In genomic region chr10:39171134-39171533, GRCm38 (mm10) we compare ENCODE assay signal across 7 mouse cellular contexts. TPM values are rescaled to one million over a fixed set of nuclear protein-coding genes. Genes with fewer than 3 reads are reported as not detected.
DNase-seq lines count a peak whose midpoint lies in the region; ATAC-seq and TF ChIP-seq lines count a peak whose summit lies in the region.

No protein-coding gene starts in this region.

- no peak; the same call in 1 of the 2 replicates for TF ChIP-seq POLR2A in small intestine, adult 2 months (IDR thresholded peaks at IDR 0.05; ENCODE audit: low read depth, low read length)

- H3K9me3 ChIP-seq in embryonic facial prominence, embryonic 10.5 days: no peaks in the 10 kb centered on the region
- H3K9me3 ChIP-seq in intestine, postnatal 0 days (ENCODE audit: control insufficient read depth): no peaks in the 10 kb centered on the region
- H3K9me3 ChIP-seq in midbrain, embryonic 12.5 days: no peaks in the 10 kb centered on the region

- peaks cover 59% of the 10 kb centered on the region for H3K4me1 ChIP-seq in embryonic facial prominence, embryonic 10.5 days
- H3K4me1 ChIP-seq in intestine, postnatal 0 days (replicated peaks; ENCODE audit: control insufficient read depth, insufficient read depth, low read length): no peaks in the 10 kb centered on the region
- H3K4me1 ChIP-seq in midbrain, embryonic 12.5 days: peaks cover 20% of the 10 kb centered on the region
- peaks cover 6% of the 10 kb centered on the region; the same call in 1 of the 2 replicates for H3K4me1 ChIP-seq in small intestine, adult 2 months (ENCODE audit: control insufficient read depth, insufficient read depth, insufficient read length, low read length)

- peak overlapping the region; percentile 83 for H3K27ac ChIP-seq in embryonic facial prominence, embryonic 10.5 days (replicated peaks)
- H3K27ac ChIP-seq in intestine, postnatal 0 days (ENCODE audit: low read depth, low read length): peak overlapping the region; percentile 64
- H3K27ac ChIP-seq in midbrain, embryonic 12.5 days (replicated peaks): peak overlapping the region; percentile 94
- peak overlapping the region; percentile 64 for H3K27ac ChIP-seq in small intestine, adult 2 months (ENCODE audit: insufficient read depth, low read depth, low read length)

- H3K9ac ChIP-seq in intestine, postnatal 0 days (ENCODE audit: low read depth, low read length): no peak overlapping the region
- H3K9ac ChIP-seq in midbrain, embryonic 12.5 days (replicated peaks): peak overlapping the region; percentile 52

- H3K27me3 ChIP-seq in embryonic facial prominence, embryonic 10.5 days (replicated peaks; ENCODE audit: low read depth, poor library complexity, severe bottlenecking): peaks cover 4% of the 10 kb centered on the region
- H3K27me3 ChIP-seq in intestine, postnatal 0 days (replicated peaks; ENCODE audit: control insufficient read depth, insufficient read depth, low read length): no peaks in the 10 kb centered on the region
- H3K27me3 ChIP-seq in midbrain, embryonic 12.5 days: peaks cover 27% of the 10 kb centered on the region
- no peaks in the 10 kb centered on the region for H3K27me3 ChIP-seq in small intestine, adult 2 months (ENCODE audit: control insufficient read depth, insufficient read depth, low read length)

- TF ChIP-seq CTCF in intestine, postnatal 0 days (IDR thresholded peaks at IDR 0.05; ENCODE audit: low read depth): peak; percentile 98
- peak; percentile 97 for TF ChIP-seq CTCF in small intestine, adult 2 months (IDR thresholded peaks at IDR 0.05; ENCODE audit: extremely low read depth, insufficient read length, insufficient replicate concordance, low read depth, low read length)

- intact Hi-C loops in left cerebral cortex, postnatal 4 days (cut with DNase I): loop anchor here (2.0 to 10.0 kb wide), 4 partner anchors 61 to 561 kb away; partner anchors contain the start of gene Rev3l

- peak; percentile 93 for DNase-seq in adrenal gland, postnatal 10 days
- DNase-seq in embryonic facial prominence, embryonic 10.5 days (ENCODE audit: low spot score): peak; percentile 92
- peak; percentile 49 for DNase-seq in gonadal fat pad, adult 2 months (ENCODE audit: low read depth)
- DNase-seq in left cerebral cortex, postnatal 4 days: peak; percentile 95

- H3K4me3 ChIP-seq in embryonic facial prominence, embryonic 10.5 days: peak overlapping the region; percentile 56
- H3K4me3 ChIP-seq in intestine, postnatal 0 days (ENCODE audit: low read depth, low read length): peak overlapping the region; percentile 50
- peak overlapping the region; percentile 42 for H3K4me3 ChIP-seq in midbrain, embryonic 12.5 days
- H3K4me3 ChIP-seq in small intestine, adult 2 months (ENCODE audit: low read depth, low read length): peak overlapping the region; percentile 60

- under 1% methylated on average over 19 of the region's 19 CpGs for WGBS in embryonic facial prominence, embryonic 10.5 days
- under 1% methylated on average over 19 of the region's 19 CpGs for WGBS in intestine, postnatal 0 days
- WGBS in midbrain, embryonic 12.5 days: under 1% methylated on average over 19 of the region's 19 CpGs
- under 1% methylated on average over 19 of the region's 19 CpGs for WGBS in small intestine, adult 2 months

- ATAC-seq in intestine, postnatal 0 days: peak; percentile 93
- ATAC-seq in midbrain, embryonic 12.5 days (ENCODE audit: low FRiP score, low read depth): peak; percentile 91

- H3K4me2 ChIP-seq in intestine, postnatal 0 days (replicated peaks; ENCODE audit: low read depth): peak overlapping the region; percentile 87
- H3K4me2 ChIP-seq in midbrain, embryonic 12.5 days (replicated peaks): peak overlapping the region; percentile 62

- H3K36me3 ChIP-seq in embryonic facial prominence, embryonic 10.5 days (replicated peaks): no peaks in the 10 kb centered on the region
- H3K36me3 ChIP-seq in intestine, postnatal 0 days (ENCODE audit: control insufficient read depth, insufficient read depth): no peaks in the 10 kb centered on the region
- H3K36me3 ChIP-seq in midbrain, embryonic 12.5 days: no peaks in the 10 kb centered on the region
- no peaks in the 10 kb centered on the region for H3K36me3 ChIP-seq in small intestine, adult 2 months (ENCODE audit: control insufficient read depth, insufficient read depth, low read length)

RNA-seq across cellular contexts. Expression of gene Ccn6, which starts 7.5 kb away (rescaled TPM):
- under 1 TPM; 0.48 TPM for total RNA-seq in adrenal gland, postnatal 10 days (2021)
- polyA plus RNA-seq in embryonic facial prominence, embryonic 10.5 days (2016; fragmentation: Nextera tagmentation; extraction: Ambion mirVana): 0.24 and 0.36 TPM in 2 replicates
- not detected in 2 replicates for polyA plus RNA-seq in gonadal fat pad, adult 2 months (2012; rRNA removed)
- not detected in 2 replicates for polyA plus RNA-seq in intestine, postnatal 0 days (2015; fragmentation: Nextera tagmentation; extraction: Ambion mirVana)
- total RNA-seq in left cerebral cortex, postnatal 4 days (2021): 1 to 10 TPM in 1 of 2 experiments, under 1 TPM in 1; 0.54 to 1.2 TPM
- polyA plus RNA-seq in midbrain, embryonic 12.5 days (2016; fragmentation: Nextera tagmentation; extraction: Ambion mirVana): 0.24 and 0.28 TPM in 2 replicates
- polyA plus RNA-seq in small intestine, adult 2 months (2012; rRNA removed): 0.08 TPM in 1 of 2 replicates, not detected in the other

RNA-seq across cellular contexts. Expression of gene Tube1, which starts 37.4 kb away (rescaled TPM):
- total RNA-seq in adrenal gland, postnatal 10 days (2021): 1 to 10 TPM; 2.3 to 2.4 TPM
- 24.7 and 25.5 TPM in 2 replicates for polyA plus RNA-seq in embryonic facial prominence, embryonic 10.5 days (2016; fragmentation: Nextera tagmentation; extraction: Ambion mirVana)
- 1.6 and 1.7 TPM in 2 replicates for polyA plus RNA-seq in gonadal fat pad, adult 2 months (2012; rRNA removed)
- 2.1 and 3.0 TPM in 2 replicates for polyA plus RNA-seq in intestine, postnatal 0 days (2015; fragmentation: Nextera tagmentation; extraction: Ambion mirVana)
- 1 to 10 TPM; 6.0 to 7.5 TPM for total RNA-seq in left cerebral cortex, postnatal 4 days (2021)
- polyA plus RNA-seq in midbrain, embryonic 12.5 days (2016; fragmentation: Nextera tagmentation; extraction: Ambion mirVana): 17.7 and 18.2 TPM in 2 replicates
- polyA plus RNA-seq in small intestine, adult 2 months (2012; rRNA removed): 0.80 and 1.6 TPM in 2 replicates

RNA-seq across cellular contexts. Expression of gene Fam229b, which starts 37.4 kb away (rescaled TPM):
- total RNA-seq in adrenal gland, postnatal 10 days (2021): 1 to 10 TPM; 4.7 TPM
- 10.8 and 12.2 TPM in 2 replicates for polyA plus RNA-seq in embryonic facial prominence, embryonic 10.5 days (2016; fragmentation: Nextera tagmentation; extraction: Ambion mirVana)
- polyA plus RNA-seq in gonadal fat pad, adult 2 months (2012; rRNA removed): 9.1 and 10.4 TPM in 2 replicates
- polyA plus RNA-seq in intestine, postnatal 0 days (2015; fragmentation: Nextera tagmentation; extraction: Ambion mirVana): 2.6 and 3.7 TPM in 2 replicates
- total RNA-seq in left cerebral cortex, postnatal 4 days (2021): 10 to 100 TPM; 10.7 to 13.4 TPM
- polyA plus RNA-seq in midbrain, embryonic 12.5 days (2016; fragmentation: Nextera tagmentation; extraction: Ambion mirVana): 20.9 and 22.4 TPM in 2 replicates
- polyA plus RNA-seq in small intestine, adult 2 months (2012; rRNA removed): 0.46 TPM in 1 of 2 replicates, not detected in the other

Comparison
In these comparisons a context has a peak if more than half of its experiments do, and no peak if none do; other contexts are left out.
1. Peak in every context shown above with its lines: DNase-seq, ATAC-seq, H3K4me3 ChIP-seq and H3K27ac ChIP-seq.